Mouse (Mus musculus): ENCODE results near the gene Man2a2. TPM values are rescaled to one million over a fixed set of nuclear protein-coding genes. Genes with fewer than 3 reads are reported as not detected.

The Man2a2 gene
- polyA plus RNA-seq, 1 experiment, result 55.1 TPM

GRCm38 (mm10) chr7:80365759-80366158 lies 5.4 kb downstream of the Man2a2 start:
- peaks cover 3% of the 10 kb centered on the region for H3K4me1 ChIP-seq (ENCODE audit: control insufficient read depth, insufficient read depth, low read length)
- no peak for TF ChIP-seq CTCF (IDR thresholded peaks at IDR 0.05; ENCODE audit: borderline replicate concordance, insufficient read depth, low read length)
- no peak for TF ChIP-seq POLR2A (IDR thresholded peaks at IDR 0.05; ENCODE audit: low read depth, low read length)
- no peak overlapping the region for H3K4me3 ChIP-seq (ENCODE audit: insufficient read depth, low read length)
- H3K27ac ChIP-seq (ENCODE audit: insufficient read depth, low read length), result no peak overlapping the region

GRCm38 (mm10) chr7:80360435-80360834 lies 10.7 kb downstream of the Man2a2 start:
- Histone ChIP-seq H3K4me3 (ENCODE audit: insufficient read depth, low read length) (no peak overlapping the region), H3K27ac (ENCODE audit: insufficient read depth, low read length) (no peak overlapping the region), H3K4me1 (ENCODE audit: control insufficient read depth, insufficient read depth, low read length) (no peaks in the 10 kb centered on the region)
- TF ChIP-seq POLR2A (IDR thresholded peaks at IDR 0.05; ENCODE audit: low read depth, low read length) (no peak), CTCF (IDR thresholded peaks at IDR 0.05; ENCODE audit: borderline replicate concordance, insufficient read depth, low read length) (no peak)

- Histone ChIP-seq H3K4me3 (ENCODE audit: insufficient read depth, low read length) (no peak overlapping the region), H3K27ac (ENCODE audit: insufficient read depth, low read length) (no peak overlapping the region), H3K4me1 (ENCODE audit: control insufficient read depth, insufficient read depth, low read length) (no peaks in the 10 kb centered on the region)
- TF ChIP-seq POLR2A (IDR thresholded peaks at IDR 0.05; ENCODE audit: low read depth, low read length) (no peak), CTCF (IDR thresholded peaks at IDR 0.05; ENCODE audit: borderline replicate concordance, insufficient read depth, low read length) (no peak)
Observed at GRCm38 (mm10) chr7:80358039-80358438, 13.1 kb downstream of the Man2a2 start.

GRCm38 (mm10) chr7:80357156-80357555 lies 14.0 kb downstream of the Man2a2 start:
- TF ChIP-seq CTCF (IDR thresholded peaks at IDR 0.05; ENCODE audit: borderline replicate concordance, insufficient read depth, low read length) (no peak), POLR2A (IDR thresholded peaks at IDR 0.05; ENCODE audit: low read depth, low read length) (no peak)
- Histone ChIP-seq H3K27ac (ENCODE audit: insufficient read depth, low read length) (no peak overlapping the region), H3K4me1 (ENCODE audit: control insufficient read depth, insufficient read depth, low read length) (no peaks in the 10 kb centered on the region), H3K4me3 (ENCODE audit: insufficient read depth, low read length) (no peak overlapping the region)

- H3K27ac ChIP-seq (ENCODE audit: insufficient read depth, low read length), result no peak overlapping the region
- no peak for TF ChIP-seq CTCF (IDR thresholded peaks at IDR 0.05; ENCODE audit: borderline replicate concordance, insufficient read depth, low read length)
- H3K4me3 ChIP-seq (ENCODE audit: insufficient read depth, low read length), result no peak overlapping the region
Observed at GRCm38 (mm10) chr7:80356351-80356750, 14.8 kb downstream of the Man2a2 start.

GRCm38 (mm10) chr7:80352920-80353319 lies 18.3 kb downstream of the Man2a2 start:
- Histone ChIP-seq H3K4me1 (ENCODE audit: control insufficient read depth, insufficient read depth, low read length) (peaks cover 5% of the 10 kb centered on the region; the same call in 1 of the 2 replicates), H3K27ac (ENCODE audit: insufficient read depth, low read length) (no peak overlapping the region), H3K4me3 (ENCODE audit: insufficient read depth, low read length) (no peak overlapping the region)
- TF ChIP-seq POLR2A (IDR thresholded peaks at IDR 0.05; ENCODE audit: low read depth, low read length) (no peak), CTCF (IDR thresholded peaks at IDR 0.05; ENCODE audit: borderline replicate concordance, insufficient read depth, low read length) (no peak)

More at GRCm38 (mm10) chr7:80356351-80356750, 14.8 kb downstream of the Man2a2 start:
- H3K4me1 ChIP-seq (ENCODE audit: control insufficient read depth, insufficient read depth, low read length), result no peaks in the 10 kb centered on the region

- no peak overlapping the region for H3K27ac ChIP-seq (ENCODE audit: insufficient read depth, low read length)
- H3K4me1 ChIP-seq (ENCODE audit: control insufficient read depth, insufficient read depth, low read length), result peaks cover 13% of the 10 kb centered on the region
- no peak overlapping the region for H3K4me3 ChIP-seq (ENCODE audit: insufficient read depth, low read length)
- TF ChIP-seq CTCF (IDR thresholded peaks at IDR 0.05; ENCODE audit: borderline replicate concordance, insufficient read depth, low read length) (no peak), POLR2A (IDR thresholded peaks at IDR 0.05; ENCODE audit: low read depth, low read length) (no peak)
Observed at GRCm38 (mm10) chr7:80350808-80351207, 20.4 kb downstream of the Man2a2 start.

GRCm38 (mm10) chr7:80347670-80348586 lies 23.2 kb downstream of the Man2a2 start:
- Histone ChIP-seq H3K4me1 (ENCODE audit: control insufficient read depth, insufficient read depth, low read length) (peaks cover 13% of the 10 kb centered on the region), H3K27ac (ENCODE audit: insufficient read depth, low read length) (0 out of 2 replicates have a peak overlapping the region, but pooled peaks have one; percentile 25), H3K4me3 (ENCODE audit: insufficient read depth, low read length) (no peak overlapping the region)
- TF ChIP-seq POLR2A (IDR thresholded peaks at IDR 0.05; ENCODE audit: low read depth, low read length) (no peak), CTCF (IDR thresholded peaks at IDR 0.05; ENCODE audit: borderline replicate concordance, insufficient read depth, low read length) (no peak)

GRCm38 (mm10) chr7:80346830-80347229 lies 24.3 kb downstream of the Man2a2 start:
- Histone ChIP-seq H3K4me3 (ENCODE audit: insufficient read depth, low read length) (no peak overlapping the region), H3K27ac (ENCODE audit: insufficient read depth, low read length) (no peak overlapping the region), H3K4me1 (ENCODE audit: control insufficient read depth, insufficient read depth, low read length) (peaks cover 13% of the 10 kb centered on the region)
- TF ChIP-seq POLR2A (IDR thresholded peaks at IDR 0.05; ENCODE audit: low read depth, low read length), result no peak
- TF ChIP-seq CTCF (IDR thresholded peaks at IDR 0.05; ENCODE audit: borderline replicate concordance, insufficient read depth, low read length), result no peak

- Histone ChIP-seq H3K4me3 (ENCODE audit: insufficient read depth, low read length) (no peak overlapping the region), H3K4me1 (ENCODE audit: control insufficient read depth, insufficient read depth, low read length) (peaks cover 13% of the 10 kb centered on the region), H3K27ac (ENCODE audit: insufficient read depth, low read length) (no peak overlapping the region)
- no peak for TF ChIP-seq POLR2A (IDR thresholded peaks at IDR 0.05; ENCODE audit: low read depth, low read length)
- TF ChIP-seq CTCF (IDR thresholded peaks at IDR 0.05; ENCODE audit: borderline replicate concordance, insufficient read depth, low read length), result no peak
Observed at GRCm38 (mm10) chr7:80346173-80346572, 25.0 kb downstream of the Man2a2 start.

All from embryonic fibroblast, embryonic 13.5 days (primary cell).